12 mouse cellular contexts compared by ENCODE assay signal in the genomic region with DNA sequence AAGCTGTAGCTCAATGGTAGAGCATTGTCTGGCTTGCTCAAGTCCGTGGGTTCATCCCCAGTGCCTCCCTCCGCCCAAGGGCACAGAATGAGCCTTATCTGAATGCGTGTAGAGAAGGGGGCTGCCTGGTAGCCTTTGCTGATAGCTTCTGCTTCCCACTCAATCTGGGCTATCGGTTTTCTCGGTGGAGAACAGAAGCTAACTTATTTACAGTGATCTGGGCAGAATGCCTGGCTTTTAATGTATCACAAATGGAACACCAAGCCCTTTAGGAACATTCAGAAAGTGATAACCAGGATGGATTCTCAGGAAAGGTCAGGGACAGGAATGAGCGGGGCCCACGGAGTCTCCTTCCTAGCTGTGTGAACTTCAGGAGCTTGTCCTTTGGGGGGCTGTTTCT.
"Had no signal": no experiment of that assay in that cellular context is flagged by ENCODE, and none has a peak within 500 bp of the region (broad histone marks: within the 10 kb centered on the region; RNA-seq: fewer than 3 reads in every experiment).

No protein-coding gene starts in this region.

- DNase-seq: left cerebral cortex, postnatal 4 days; liver; liver, embryonic 13.5 days; liver, postnatal 0 days; lung, adult 18-20 months; lung, adult 2 months; lung, embryonic 14.5 days; lung, postnatal 10 days; lung, postnatal 14 days; lung, postnatal 36 days; lung, postnatal 4 days; midbrain, embryonic 14.5 days had no signal
